Mouse (Mus musculus) ES-E14 (cell line): ENCODE measurements at regions not wholly inside any gene's neighbourhood (a gene's known extent, or its start where the extent isn't known, plus 50 kb on each side); places are given as distances from the start of the nearest gene placed in this dataset.

Source experiments
- MAFK ChIP-seq: IDR thresholded peaks from 2 replicates; pipeline ENCODE4 v1.6.1; 2014; ENCODE audit warnings: mild to moderate bottlenecking, low read depth, low read length, inconsistent platforms; ENCODE audit not compliant: insufficient read depth
- ZC3H11A ChIP-seq: IDR thresholded peaks from 2 replicates; pipeline ENCODE4 v1.6.1; 2012; ENCODE audit warnings: low read depth, mild to moderate bottlenecking, inconsistent platforms, low read length, borderline replicate concordance
- ZNF384 ChIP-seq: IDR thresholded peaks from 2 replicates; pipeline ENCODE4 v1.6.1; 2012; ENCODE audit warnings: low read depth, low read length, inconsistent platforms

DNA sequence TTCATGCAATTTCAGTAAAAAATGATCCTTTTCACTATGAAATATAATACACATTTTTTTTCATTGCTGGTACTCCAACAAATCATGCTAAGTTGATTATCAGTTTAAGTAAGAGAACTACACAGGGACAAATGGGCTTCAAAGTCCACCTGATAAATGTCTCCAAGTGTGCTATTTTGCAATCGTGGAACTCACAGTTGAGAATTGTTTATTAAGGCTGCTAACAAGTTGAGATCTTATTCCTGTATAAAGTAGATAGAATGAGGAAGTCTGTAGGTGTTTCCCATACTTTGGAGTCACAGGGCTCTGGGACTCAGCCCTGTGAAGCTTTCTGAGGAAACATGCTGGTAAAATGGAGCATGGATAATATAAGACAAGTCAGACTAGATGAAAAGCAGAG lies 803.8 kb upstream of the Nr2f1 start:
- no peak for TF ChIP-seq ZC3H11A
- no peak for TF ChIP-seq ZNF384
- no peak for TF ChIP-seq MAFK
